Mouse (Mus musculus) left cerebral cortex, adult 11 months (tissue): ENCODE measurements around the gene Arid3a.
A peak's percentile ranks its signal among the peaks of the same experiment; 100 is the strongest.

Source experiments
- DNase-seq: peaks from one replicate; pipeline ENCODE4 v3.0.0; 2022; ENCODE audit warnings: low spot score

The Arid3a gene

GRCm38 (mm10) chr10:79927324-79928029 lies 634 bp downstream of the Arid3a start:
- no peak for DNase-seq

- no peak for DNase-seq
Observed at GRCm38 (mm10) chr10:79928030-79928694, 1.3 kb downstream of the Arid3a start.

- no peak for DNase-seq
Observed at GRCm38 (mm10) chr10:79928907-79929701, 2.3 kb downstream of the Arid3a start.

GRCm38 (mm10) chr10:79929967-79930825 lies 3.4 kb downstream of the Arid3a start:
- no peak for DNase-seq

- no peak for DNase-seq
Observed at GRCm38 (mm10) chr10:79930826-79931186, 4.0 kb downstream of the Arid3a start.

- DNase-seq = no peak
Observed at GRCm38 (mm10) chr10:79931797-79932196, 5.0 kb downstream of the Arid3a start.

GRCm38 (mm10) chr10:79932736-79933135 lies 5.9 kb downstream of the Arid3a start:
- DNase-seq = no peak

GRCm38 (mm10) chr10:79933145-79933679 lies 6.4 kb downstream of the Arid3a start:
- DNase-seq = no peak

- no peak for DNase-seq
Observed at GRCm38 (mm10) chr10:79933861-79934260, 7.0 kb downstream of the Arid3a start.

- peak; percentile 45 for DNase-seq
Observed at GRCm38 (mm10) chr10:79934272-79934721, 7.5 kb downstream of the Arid3a start.

- no peak for DNase-seq
Observed at GRCm38 (mm10) chr10:79934794-79935569, 8.1 kb downstream of the Arid3a start.

GRCm38 (mm10) chr10:79936284-79936910 lies 9.6 kb downstream of the Arid3a start:
- DNase-seq = no peak

GRCm38 (mm10) chr10:79936911-79937441 lies 10.1 kb downstream of the Arid3a start:
- DNase-seq = no peak

- no peak for DNase-seq
Observed at GRCm38 (mm10) chr10:79937775-79938526, 11.1 kb downstream of the Arid3a start.

- DNase-seq = no peak
Observed at GRCm38 (mm10) chr10:79940749-79941148, 13.9 kb downstream of the Arid3a start.

- DNase-seq = no peak
Observed at GRCm38 (mm10) chr10:79942988-79943387, 16.1 kb downstream of the Arid3a start.

- DNase-seq = no peak
Observed at GRCm38 (mm10) chr10:79943471-79943901, 16.6 kb downstream of the Arid3a start.

GRCm38 (mm10) chr10:79945507-79946234 lies 18.8 kb downstream of the Arid3a start:
- no peak for DNase-seq
